20 mouse cellular contexts compared by ENCODE assay signal in the genomic region with DNA sequence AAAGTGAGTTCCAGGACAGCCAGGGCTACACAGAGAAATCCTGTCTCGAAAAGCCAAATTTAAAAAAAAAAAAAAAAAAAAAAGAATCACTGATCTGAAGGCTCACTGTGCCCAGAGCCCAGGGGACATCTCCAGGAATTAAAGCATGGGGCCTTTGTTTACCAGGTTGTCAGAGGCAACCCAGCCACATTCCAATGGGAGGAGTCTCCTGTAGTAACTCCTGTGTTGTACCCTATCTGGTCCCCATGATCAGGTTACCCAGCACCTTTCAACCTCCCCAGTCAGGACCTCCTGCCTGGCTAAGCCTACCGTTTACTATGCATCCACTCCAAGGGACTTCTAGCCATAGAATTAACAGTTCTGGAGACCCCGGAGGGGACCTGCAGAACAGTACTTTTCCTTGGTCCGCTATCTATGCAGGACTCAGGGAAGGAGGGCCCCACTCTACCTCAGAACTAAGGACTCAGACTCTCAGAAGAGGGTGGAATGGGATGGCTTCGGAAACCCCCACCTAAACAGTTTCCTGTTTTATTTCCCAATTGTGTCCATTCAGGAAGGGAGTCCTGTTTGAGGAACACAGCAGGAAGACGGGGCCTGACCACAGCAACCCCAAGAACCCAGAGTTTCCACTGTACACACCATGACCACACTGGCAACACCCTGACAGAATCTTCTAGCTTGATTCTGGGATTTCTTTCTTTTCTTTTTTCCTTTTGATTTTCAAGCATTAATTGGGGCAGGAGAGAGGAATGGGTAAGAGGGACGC.
DNase-seq lines count a peak whose midpoint lies in the region; ATAC-seq lines count a peak whose summit lies in the region.
"Had no signal": no experiment of that assay in that cellular context is flagged by ENCODE, and none has a peak within 500 bp of the region (broad histone marks: within the 10 kb centered on the region; RNA-seq: fewer than 3 reads in every experiment).

No protein-coding gene starts in this region.

- in situ Hi-C loops in ES-E14 (cut with MboI; ENCODE audit: low sequenced_read_pairs in 2 of 2, unreplicated experiment in 2 of 2), result no loop called here

- 0 out of 2 replicates have a peak, but pooled peaks cover 2% of the 10 kb centered on the region for H3K4me1 ChIP-seq in embryonic facial prominence, embryonic 11.5 days (ENCODE audit: control insufficient read depth, insufficient read depth, low read length)
- peaks cover 44% of the 10 kb centered on the region for H3K4me1 ChIP-seq in embryonic facial prominence, embryonic 10.5 days
- peaks cover 15% of the 10 kb centered on the region for H3K4me1 ChIP-seq in intestine, embryonic 16.5 days (ENCODE audit: control insufficient read depth, insufficient read depth, low read length)
- H3K4me1 ChIP-seq in intestine, embryonic 15.5 days (replicated peaks), result peaks cover 10% of the 10 kb centered on the region
- peaks cover 6 to 17% of the 10 kb centered on the region in 2 experiments; a peak in 3 of 4 replicates for H3K4me1 ChIP-seq in ES-E14 (ENCODE audit: control insufficient read depth in 2 of 2, insufficient read depth in 2 of 2, low read length in 2 of 2, poor library complexity in 1 of 2)
- H3K4me1 ChIP-seq in heart, embryonic 16.5 days (ENCODE audit: control insufficient read depth, insufficient read depth, low read length), result peaks cover 46% of the 10 kb centered on the region
- H3K4me1 ChIP-seq in hindbrain, embryonic 16.5 days (ENCODE audit: control insufficient read depth, insufficient read depth, low read depth, low read length), result peaks cover 29% of the 10 kb centered on the region

- 46% methylated on average over 7 of the region's 7 CpGs for WGBS in embryonic facial prominence, embryonic 11.5 days
- 47% methylated on average over 7 of the region's 7 CpGs for WGBS in embryonic facial prominence, embryonic 10.5 days
- 52% methylated on average over 7 of the region's 7 CpGs for WGBS in intestine, embryonic 16.5 days
- 51% methylated on average over 7 of the region's 7 CpGs for WGBS in intestine, embryonic 15.5 days
- WGBS in heart, embryonic 16.5 days, result 47% methylated on average over 7 of the region's 7 CpGs
- WGBS in hindbrain, embryonic 16.5 days, result 64% methylated on average over 7 of the region's 7 CpGs

- H3K4me2 ChIP-seq in embryonic facial prominence, embryonic 11.5 days (ENCODE audit: low read depth, low read length), result no peak overlapping the region
- no peak overlapping the region for H3K4me2 ChIP-seq in intestine, embryonic 16.5 days (ENCODE audit: low read depth, low read length)
- no peak overlapping the region for H3K4me2 ChIP-seq in intestine, embryonic 15.5 days (replicated peaks)
- H3K4me2 ChIP-seq in heart, embryonic 16.5 days (ENCODE audit: low read depth, low read length), result no peak overlapping the region
- H3K4me2 ChIP-seq in hindbrain, embryonic 16.5 days (ENCODE audit: low read length), result no peak overlapping the region
- H3K4me2 ChIP-seq: embryonic facial prominence, embryonic 13.5 days; liver, embryonic 11.5 days; neural tube, embryonic 13.5 days had no signal

- 0 out of 2 replicates have a peak, but pooled peaks have one; percentile 47 for ATAC-seq in embryonic facial prominence, embryonic 11.5 days (replicated peaks; ENCODE audit: insufficient number of reproducible peaks, low FRiP score, low TSS enrichment, low read depth)
- 0 out of 2 replicates have a peak, but pooled peaks have one; percentile 14 for ATAC-seq in intestine, embryonic 16.5 days
- ATAC-seq in intestine, embryonic 15.5 days, result no peak
- no peak; the same call in 1 of the 2 replicates for ATAC-seq in heart, embryonic 16.5 days (replicated peaks; ENCODE audit: extremely low read depth, insufficient read depth, low FRiP score)
- ATAC-seq in hindbrain, embryonic 16.5 days, result no peak
- ATAC-seq: forebrain, embryonic 16.5 days had no signal

- H3K36me3 ChIP-seq in embryonic facial prominence, embryonic 11.5 days (replicated peaks; ENCODE audit: control insufficient read depth, insufficient read depth, low read depth, low read length), result no peaks in the 10 kb centered on the region
- no peaks in the 10 kb centered on the region for H3K36me3 ChIP-seq in embryonic facial prominence, embryonic 10.5 days (replicated peaks)
- H3K36me3 ChIP-seq in intestine, embryonic 16.5 days (ENCODE audit: control insufficient read depth, insufficient read depth, low read length), result no peaks in the 10 kb centered on the region
- no peaks in the 10 kb centered on the region for H3K36me3 ChIP-seq in intestine, embryonic 15.5 days
- H3K36me3 ChIP-seq in ES-E14 (ENCODE audit: control insufficient read depth, insufficient read depth, low read length, poor library complexity, severe bottlenecking), result peaks cover under 1% of the 10 kb centered on the region; the same call in 1 of the 2 replicates
- no peaks in the 10 kb centered on the region for H3K36me3 ChIP-seq in heart, embryonic 16.5 days (ENCODE audit: control insufficient read depth, insufficient read depth)
- H3K36me3 ChIP-seq in hindbrain, embryonic 16.5 days (ENCODE audit: control insufficient read depth, insufficient read depth, low read length), result no peaks in the 10 kb centered on the region
- H3K36me3 ChIP-seq: embryonic facial prominence, embryonic 13.5 days; midbrain, embryonic 10.5 days; neural tube, embryonic 13.5 days had no signal

- DNase-seq in embryonic facial prominence, embryonic 11.5 days (ENCODE audit: low spot score), result no peak
- DNase-seq in embryonic facial prominence, embryonic 10.5 days (ENCODE audit: low spot score), result no peak
- no peak for DNase-seq in ES-E14 (ENCODE audit: low read depth, low spot score)
- DNase-seq in cerebellum, adult 11-12 months, result no peak
- DNase-seq: adrenal gland, postnatal 10 days; cerebellum, adult 2 months; left cerebral cortex, postnatal 4 days; lung, postnatal 10 days; right cerebral cortex, postnatal 14 days; thymus, postnatal 14 days had no signal

- H3K27ac ChIP-seq in embryonic facial prominence, embryonic 11.5 days (replicated peaks; ENCODE audit: low read depth, low read length), result no peak overlapping the region
- no peak overlapping the region for H3K27ac ChIP-seq in embryonic facial prominence, embryonic 10.5 days (replicated peaks)
- H3K27ac ChIP-seq in intestine, embryonic 16.5 days (ENCODE audit: low read length), result no peak overlapping the region
- H3K27ac ChIP-seq in intestine, embryonic 15.5 days, result no peak overlapping the region
- no peak overlapping the region; the same call in 1 of the 2 replicates for H3K27ac ChIP-seq in ES-E14 (ENCODE audit: insufficient read depth, low read depth, low read length, poor library complexity, severe bottlenecking)
- peak overlapping the region; percentile 56 for H3K27ac ChIP-seq in heart, embryonic 16.5 days (ENCODE audit: low read length)
- H3K27ac ChIP-seq in hindbrain, embryonic 16.5 days (ENCODE audit: low read depth, low read length), result no peak overlapping the region
- H3K27ac ChIP-seq: embryonic facial prominence, embryonic 13.5 days; kidney, postnatal 0 days; midbrain, embryonic 10.5 days; neural tube, embryonic 13.5 days had no signal

- no peak overlapping the region for H3K9ac ChIP-seq in embryonic facial prominence, embryonic 11.5 days (replicated peaks; ENCODE audit: low read length)
- H3K9ac ChIP-seq in intestine, embryonic 16.5 days (ENCODE audit: low read depth, low read length), result no peak overlapping the region
- no peak overlapping the region for H3K9ac ChIP-seq in intestine, embryonic 15.5 days
- H3K9ac ChIP-seq in ES-E14 (ENCODE audit: insufficient read depth, low read depth, low read length, poor library complexity, severe bottlenecking), result no peak overlapping the region
- no peak overlapping the region for H3K9ac ChIP-seq in heart, embryonic 16.5 days (ENCODE audit: low read length)
- H3K9ac ChIP-seq in hindbrain, embryonic 16.5 days (ENCODE audit: low read depth, low read length), result no peak overlapping the region
- H3K9ac ChIP-seq: embryonic facial prominence, embryonic 13.5 days; neural tube, embryonic 13.5 days had no signal

- H3K4me3 ChIP-seq in embryonic facial prominence, embryonic 11.5 days (ENCODE audit: low read depth, low read length), result no peak overlapping the region
- H3K4me3 ChIP-seq in embryonic facial prominence, embryonic 10.5 days, result no peak overlapping the region
- no peak overlapping the region for H3K4me3 ChIP-seq in intestine, embryonic 16.5 days (ENCODE audit: low read length)
- H3K4me3 ChIP-seq in intestine, embryonic 15.5 days (replicated peaks), result no peak overlapping the region
- H3K4me3 ChIP-seq in ES-E14 (ENCODE audit: insufficient read depth in 1 of 2, low read depth in 1 of 2, low read length in 2 of 2, poor library complexity in 1 of 2, severe bottlenecking in 1 of 2), result no peak overlapping the region
- H3K4me3 ChIP-seq in heart, embryonic 16.5 days (ENCODE audit: low read length), result no peak overlapping the region
- no peak overlapping the region for H3K4me3 ChIP-seq in hindbrain, embryonic 16.5 days (ENCODE audit: low read length)
- H3K4me3 ChIP-seq: embryonic facial prominence, embryonic 13.5 days; midbrain, embryonic 10.5 days; neural tube, embryonic 13.5 days had no signal

- H3K9me3 ChIP-seq in embryonic facial prominence, embryonic 11.5 days (replicated peaks; ENCODE audit: control insufficient read depth, low read length), result no peaks in the 10 kb centered on the region
- no peaks in the 10 kb centered on the region for H3K9me3 ChIP-seq in embryonic facial prominence, embryonic 10.5 days
- no peaks in the 10 kb centered on the region for H3K9me3 ChIP-seq in intestine, embryonic 16.5 days (ENCODE audit: control insufficient read depth, low read length)
- H3K9me3 ChIP-seq in intestine, embryonic 15.5 days, result no peaks in the 10 kb centered on the region
- H3K9me3 ChIP-seq in ES-E14 (ENCODE audit: control insufficient read depth, insufficient read depth, low read depth, low read length), result no peaks in the 10 kb centered on the region
- H3K9me3 ChIP-seq in heart, embryonic 16.5 days (replicated peaks; ENCODE audit: control insufficient read depth, low read length), result no peaks in the 10 kb centered on the region
- H3K9me3 ChIP-seq in hindbrain, embryonic 16.5 days (ENCODE audit: control insufficient read depth, low read length), result no peaks in the 10 kb centered on the region
- H3K9me3 ChIP-seq: embryonic facial prominence, embryonic 13.5 days; midbrain, embryonic 10.5 days; neural tube, embryonic 13.5 days had no signal

- H3K27me3 ChIP-seq in embryonic facial prominence, embryonic 11.5 days (ENCODE audit: control insufficient read depth, insufficient read depth, low read length), result no peaks in the 10 kb centered on the region
- H3K27me3 ChIP-seq in embryonic facial prominence, embryonic 10.5 days (replicated peaks; ENCODE audit: low read depth, poor library complexity, severe bottlenecking), result no peaks in the 10 kb centered on the region
- no peaks in the 10 kb centered on the region for H3K27me3 ChIP-seq in intestine, embryonic 16.5 days (replicated peaks; ENCODE audit: control insufficient read depth, insufficient read depth, low read length)
- no peaks in the 10 kb centered on the region for H3K27me3 ChIP-seq in intestine, embryonic 15.5 days (replicated peaks)
- no peaks in the 10 kb centered on the region for H3K27me3 ChIP-seq in heart, embryonic 16.5 days (ENCODE audit: control insufficient read depth, insufficient read depth, low read length)
- H3K27me3 ChIP-seq in hindbrain, embryonic 16.5 days (replicated peaks; ENCODE audit: control insufficient read depth, insufficient read depth, low read length), result no peaks in the 10 kb centered on the region
- H3K27me3 ChIP-seq: embryonic facial prominence, embryonic 13.5 days; neural tube, embryonic 13.5 days had no signal

Comparison
In these comparisons a context has a peak if more than half of its experiments do, and no peak if none do; other contexts are left out.
1. ATAC-seq: peak in embryonic facial prominence, embryonic 11.5 days (single experiment) and intestine, embryonic 16.5 days (single experiment); none in intestine, embryonic 15.5 days (single experiment), heart, embryonic 16.5 days (single experiment) and hindbrain, embryonic 16.5 days (single experiment).